Mouse (Mus musculus) forebrain, embryonic 11.5 days (tissue): Measurements from ENCODE around the gene Rnf5. TPM values are rescaled to one million over a fixed set of nuclear protein-coding genes. Genes with fewer than 3 reads are reported as not detected.

Source experiments
- polyA plus RNA-seq: library from polyadenylated mRNA; unstranded; fragments of >200 nt; fragmentation: Nextera tagmentation; extraction: Ambion mirVana; gene quantifications from 2 replicates; pipeline ENCODE4 v1.2.1, GENCODE M21; 2014

Rnf5 gene
- polyA plus RNA-seq, 1 experiment from 2014 or later: 158 TPM

Other genes starting within 250 kb of the Rnf5 start
- not detected in 2 replicates for gene Btnl2, start 248.9 kb downstream of the Rnf5 start, polyA plus RNA-seq
- gene Btnl1, start 226.6 kb downstream of the Rnf5 start, polyA plus RNA-seq: not detected in 2 replicates
- gene BC051142, start 204.9 kb downstream of the Rnf5 start, polyA plus RNA-seq: 1.5 and 2.1 TPM in 2 replicates
- gene Btnl4, start 126.4 kb downstream of the Rnf5 start, polyA plus RNA-seq: not detected in 2 replicates
- gene Btnl6, start 86.3 kb downstream of the Rnf5 start, polyA plus RNA-seq: not detected in 2 replicates
- gene Notch4, start 39.4 kb downstream of the Rnf5 start, polyA plus RNA-seq: 5.9 and 8.7 TPM in 2 replicates
- gene Gpsm3, start 13.9 kb downstream of the Rnf5 start, polyA plus RNA-seq: 2.6 and 4.3 TPM in 2 replicates
- gene Pbx2, start 12.4 kb downstream of the Rnf5 start, polyA plus RNA-seq: 17.8 and 17.9 TPM in 2 replicates
- gene Ager, start 5.8 kb downstream of the Rnf5 start, polyA plus RNA-seq: 2.4 and 4.0 TPM in 2 replicates
- 93.4 and 101 TPM in 2 replicates for gene Agpat1, start 572 bp upstream of the Rnf5 start, polyA plus RNA-seq
- 1.6 and 2.3 TPM in 2 replicates for gene Egfl8, start 12.3 kb upstream of the Rnf5 start, polyA plus RNA-seq
- 26.4 and 29.0 TPM in 2 replicates for gene Ppt2, start 24.8 kb upstream of the Rnf5 start, polyA plus RNA-seq
- gene Prrt1, start 25.8 kb upstream of the Rnf5 start, polyA plus RNA-seq: 2.4 and 2.7 TPM in 2 replicates
- 14.5 and 18.2 TPM in 2 replicates for gene Fkbpl, start 41.1 kb upstream of the Rnf5 start, polyA plus RNA-seq
- gene Atf6b, start 43.5 kb upstream of the Rnf5 start, polyA plus RNA-seq: 79.5 and 82.9 TPM in 2 replicates
- gene Tnxb, start 66.8 kb upstream of the Rnf5 start, polyA plus RNA-seq: 0.03 TPM in 1 of 2 replicates, not detected in the other
- 0.05 TPM in 1 of 2 replicates, not detected in the other for gene C4b, start 140.2 kb upstream of the Rnf5 start, polyA plus RNA-seq
- not detected in 2 replicates for gene Cyp21a1, start 200.9 kb upstream of the Rnf5 start, polyA plus RNA-seq
- gene Stk19, start 233.3 kb upstream of the Rnf5 start, polyA plus RNA-seq: 26.3 and 28.3 TPM in 2 replicates
- 78.5 and 84.9 TPM in 2 replicates for gene Dxo, start 233.3 kb upstream of the Rnf5 start, polyA plus RNA-seq
- gene Skiv2l, start 246.5 kb upstream of the Rnf5 start, polyA plus RNA-seq: 53.1 and 55.1 TPM in 2 replicates
- gene Nelfe, start 246.7 kb upstream of the Rnf5 start, polyA plus RNA-seq: 143 and 144 TPM in 2 replicates